Mouse (Mus musculus) heart, embryonic 11.5 days (tissue): Measurements from ENCODE around the gene Sulf2. TPM values are rescaled to one million over a fixed set of nuclear protein-coding genes. Genes with fewer than 3 reads are reported as not detected.

Source experiments
- ATAC-seq: fragments of 200-750 bp; cut with Nextera tagmentation; replicated peaks from 2 replicates; pipeline ENCODE4 v1.8.0; 2017; ENCODE audit warnings: moderate library complexity; ENCODE audit not compliant: insufficient number of reproducible peaks, low FRiP score, low TSS enrichment
- H3K27ac ChIP-seq: fragments of 300-500 bp; sonication (generic); 2 replicates; pipeline ENCODE4 v1.5.1; 2014; ENCODE audit warnings: mild to moderate bottlenecking, low read depth, low read length
- H3K27me3 ChIP-seq: fragments of 300-500 bp; sonication (generic); 2 replicates; pipeline ENCODE4 v1.6.1; 2014; ENCODE audit warnings: mild to moderate bottlenecking, low read length, mixed read lengths; ENCODE audit not compliant: control insufficient read depth, insufficient read depth
- H3K36me3 ChIP-seq: fragments of 300-500 bp; sonication (generic); 2 replicates; pipeline ENCODE4 v1.6.1; 2014; ENCODE audit warnings: mild to moderate bottlenecking, low read length, moderate library complexity, mixed read lengths; ENCODE audit not compliant: control insufficient read depth, insufficient read depth
- H3K4me1 ChIP-seq: fragments of 300-500 bp; sonication (generic); 2 replicates; pipeline ENCODE4 v1.6.1; 2014; ENCODE audit warnings: low read length; ENCODE audit not compliant: control insufficient read depth, insufficient read depth
- H3K4me2 ChIP-seq: fragments of 300-500 bp; sonication (generic); 2 replicates; pipeline ENCODE4 v1.6.1; 2014; ENCODE audit warnings: mild to moderate bottlenecking, moderate library complexity
- H3K4me3 ChIP-seq: fragments of 300-500 bp; sonication (generic); 2 replicates; pipeline ENCODE4 v1.5.1; 2014; ENCODE audit warnings: low read depth, low read length
- H3K9ac ChIP-seq: fragments of 300-500 bp; sonication (generic); 2 replicates; pipeline ENCODE4 v1.6.1; 2014; ENCODE audit warnings: mild to moderate bottlenecking, low read depth, low read length, moderate library complexity
- H3K9me3 ChIP-seq: fragments of 300-500 bp; sonication (generic); replicated peaks from 2 replicates; pipeline ENCODE4 v1.6.1; 2016; ENCODE audit warnings: low read length; ENCODE audit not compliant: control insufficient read depth
- WGBS: fragments of 180-500 bp; shearing (Covaris S2); extraction: QIAGEN DNeasy Blood & Tissue Kit; methylation state at CpG from one replicate; pipeline ENCODE4 v1.1.7; 2014; ENCODE audit not compliant: insufficient replicate concordance; 5-methylcytosine and 5-hydroxymethylcytosine counted together
- polyA plus RNA-seq: library from polyadenylated mRNA; unstranded; fragments of >200 nt; fragmentation: Nextera tagmentation; extraction: Ambion mirVana; gene quantifications from 2 replicates; pipeline ENCODE4 v1.2.1, GENCODE M21; 2014

The Sulf2 gene
- polyA plus RNA-seq = 111 and 114 TPM in 2 replicates

- peak within 1 kb of the TSS; percentile 86 for H3K4me3 ChIP-seq
- H3K4me2 ChIP-seq = peak within 1 kb of the TSS; percentile 70
- WGBS = 0% methylated on average over 23 of the region's 23 CpGs
- peaks cover 38% of the 10 kb centered on the region for H3K4me1 ChIP-seq
- H3K36me3 ChIP-seq = no peaks in the 10 kb centered on the region
- peak within 1 kb of the TSS; percentile 94 for H3K27ac ChIP-seq
- ATAC-seq = 0 out of 2 replicates have a peak, but pooled peaks have one; percentile 39
- H3K9me3 ChIP-seq = peaks cover 2% of the 10 kb centered on the region; the same call in 1 of the 2 replicates
- no peaks in the 10 kb centered on the region for H3K27me3 ChIP-seq
- peak within 1 kb of the TSS; percentile 95 for H3K9ac ChIP-seq
Observed at GRCm38 (mm10) chr2:166155454-166155815, at the start of gene Sulf2. TSS of gene Sulf2 (minus strand) at chr2:166155663.

- H3K36me3 ChIP-seq = no peaks in the 10 kb centered on the region
- H3K27me3 ChIP-seq = peaks cover 2% of the 10 kb centered on the region; the same call in 1 of the 2 replicates
- WGBS = 81% methylated on average over 13 of the region's 13 CpGs
- H3K9ac ChIP-seq = no peak overlapping the region
- no peak overlapping the region for H3K27ac ChIP-seq
- H3K9me3 ChIP-seq = no peaks in the 10 kb centered on the region
- no peak overlapping the region for H3K4me2 ChIP-seq
- no peak for ATAC-seq
- no peak overlapping the region for H3K4me3 ChIP-seq
- H3K4me1 ChIP-seq = peaks cover 27% of the 10 kb centered on the region
Observed at GRCm38 (mm10) chr2:166204174-166204573, 48.7 kb upstream of the Sulf2 start.

DNA sequence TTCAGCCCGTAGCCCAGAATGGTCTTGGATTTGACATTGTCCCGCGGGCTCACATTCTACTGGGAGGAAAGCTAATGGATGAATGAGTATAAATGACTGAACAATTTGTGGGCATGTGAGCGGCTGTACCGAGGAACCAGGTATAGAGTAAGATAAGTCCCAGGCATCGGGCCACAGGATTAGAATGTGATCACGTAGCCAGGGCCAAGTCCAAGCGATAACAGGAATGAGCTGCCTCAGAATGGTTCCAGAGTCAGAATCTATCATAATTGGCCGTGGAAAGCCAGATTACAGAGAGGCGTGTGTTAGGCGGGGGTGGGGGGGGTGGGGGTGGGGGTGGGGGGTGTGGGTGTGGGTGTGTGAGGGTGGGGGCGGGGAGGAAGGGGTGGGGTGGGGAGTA is 48.2 kb upstream of the Sulf2 start:
- Histone ChIP-seq H3K27me3 (peaks cover 2% of the 10 kb centered on the region; the same call in 1 of the 2 replicates), H3K4me1 (peaks cover 25% of the 10 kb centered on the region), H3K9me3 (no peaks in the 10 kb centered on the region), H3K9ac (no peak overlapping the region), H3K4me2 (no peak overlapping the region), H3K4me3 (no peak overlapping the region), H3K36me3 (no peaks in the 10 kb centered on the region), H3K27ac (no peak overlapping the region)
- 56% methylated on average over 12 of the region's 12 CpGs for WGBS
- no peak for ATAC-seq

DNA sequence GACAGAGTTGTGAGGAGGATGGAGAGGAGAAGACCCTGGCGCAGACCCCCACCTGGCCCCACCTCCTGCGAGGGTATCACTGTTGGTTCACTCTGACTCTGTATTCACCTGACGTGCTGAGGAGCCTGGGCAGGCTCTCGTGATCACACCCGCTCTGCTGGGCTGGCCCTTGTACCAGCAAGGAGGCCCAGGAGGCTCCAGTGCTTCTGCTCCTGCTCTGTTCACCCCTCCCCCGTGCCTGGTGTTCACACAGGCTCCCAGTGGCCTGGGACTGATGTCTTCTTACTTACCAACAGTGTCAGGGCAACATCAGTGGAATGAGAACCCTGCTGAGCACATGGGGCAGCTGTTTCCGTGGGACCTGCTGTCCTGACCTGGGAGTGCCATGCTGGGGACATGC is 42.5 kb upstream of the Sulf2 start:
- Histone ChIP-seq H3K9ac (no peak overlapping the region), H3K4me3 (no peak overlapping the region), H3K4me1 (peaks cover 33% of the 10 kb centered on the region), H3K27ac (no peak overlapping the region), H3K9me3 (peaks cover 3% of the 10 kb centered on the region; the same call in 1 of the 2 replicates), H3K27me3 (peaks cover 2% of the 10 kb centered on the region; the same call in 1 of the 2 replicates), H3K4me2 (no peak overlapping the region), H3K36me3 (no peaks in the 10 kb centered on the region)
- WGBS = 44% methylated on average over 7 of the region's 7 CpGs
- no peak for ATAC-seq

GRCm38 (mm10) chr2:166197064-166197463 is 41.6 kb upstream of the Sulf2 start:
- H3K4me1 ChIP-seq = peaks cover 33% of the 10 kb centered on the region
- no peak overlapping the region for H3K4me2 ChIP-seq
- no peak overlapping the region for H3K4me3 ChIP-seq
- no peak for ATAC-seq
- 24% methylated on average over 6 of the region's 6 CpGs for WGBS
- peaks cover 4% of the 10 kb centered on the region; the same call in 1 of the 2 replicates for H3K27me3 ChIP-seq
- H3K27ac ChIP-seq = 0 out of 2 replicates have a peak overlapping the region, but pooled peaks have one; percentile 4
- H3K9ac ChIP-seq = no peak overlapping the region
- peaks cover 3% of the 10 kb centered on the region; the same call in 1 of the 2 replicates for H3K9me3 ChIP-seq
- no peaks in the 10 kb centered on the region for H3K36me3 ChIP-seq

DNA sequence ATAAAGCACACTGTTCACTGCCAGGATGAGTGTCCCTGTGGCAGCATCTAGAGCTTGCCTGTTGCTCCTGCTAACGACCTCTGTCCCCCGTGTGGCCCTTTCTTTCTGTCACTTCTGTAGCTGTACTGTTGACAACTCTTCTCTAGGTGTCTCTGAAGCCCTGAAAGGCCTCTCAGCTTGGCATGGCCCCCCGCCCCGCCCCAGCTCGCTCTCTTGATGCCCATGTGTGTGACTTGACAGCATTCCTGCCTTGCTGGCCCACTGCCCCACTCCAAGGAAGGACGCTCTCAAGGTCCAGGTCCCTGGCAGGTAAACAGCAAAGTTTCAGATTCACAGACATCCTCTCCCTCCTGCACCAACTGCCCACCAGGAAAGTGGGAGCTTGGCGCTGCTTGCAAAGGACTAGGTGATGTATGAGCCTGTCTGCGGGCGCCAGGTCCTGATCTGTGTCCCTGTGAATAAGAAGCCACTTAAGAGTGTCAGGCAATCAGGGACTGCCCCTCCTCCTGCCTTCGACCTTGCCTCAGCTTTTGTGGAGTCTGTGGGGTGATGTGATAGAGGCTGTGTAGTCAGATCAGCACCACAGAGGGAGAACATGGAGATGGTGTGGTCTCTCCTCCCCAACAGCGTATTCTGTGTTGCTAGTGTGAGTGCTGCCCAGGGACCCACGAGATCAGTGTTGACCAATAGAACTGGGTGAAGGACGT is 40.8 kb upstream of the Sulf2 start:
- Histone ChIP-seq H3K27me3 (peaks cover 4% of the 10 kb centered on the region; the same call in 1 of the 2 replicates), H3K9me3 (peaks cover 3% of the 10 kb centered on the region; the same call in 1 of the 2 replicates), H3K4me1 (peaks cover 33% of the 10 kb centered on the region), H3K36me3 (no peaks in the 10 kb centered on the region), H3K4me2 (peak overlapping the region; percentile 32; the same call in 1 of the 2 replicates), H3K4me3 (no peak overlapping the region), H3K27ac (peak overlapping the region; percentile 46; the same call in 1 of the 2 replicates), H3K9ac (no peak overlapping the region)
- ATAC-seq = 0 out of 2 replicates have a peak, but pooled peaks have one; percentile 39
- 40% methylated on average over 13 of the region's 13 CpGs for WGBS

- no peak overlapping the region for H3K27ac ChIP-seq
- H3K9ac ChIP-seq = no peak overlapping the region
- 0 out of 2 replicates have a peak, but pooled peaks cover 2% of the 10 kb centered on the region for H3K27me3 ChIP-seq
- WGBS = 76% methylated on average over 6 of the region's 6 CpGs
- peaks cover 39% of the 10 kb centered on the region for H3K4me1 ChIP-seq
- no peak for ATAC-seq
- H3K36me3 ChIP-seq = no peaks in the 10 kb centered on the region
- H3K4me2 ChIP-seq = no peak overlapping the region
- no peak overlapping the region for H3K4me3 ChIP-seq
- H3K9me3 ChIP-seq = peaks cover 3% of the 10 kb centered on the region; the same call in 1 of the 2 replicates
Observed at GRCm38 (mm10) chr2:166195041-166195440, 39.6 kb upstream of the Sulf2 start.

DNA sequence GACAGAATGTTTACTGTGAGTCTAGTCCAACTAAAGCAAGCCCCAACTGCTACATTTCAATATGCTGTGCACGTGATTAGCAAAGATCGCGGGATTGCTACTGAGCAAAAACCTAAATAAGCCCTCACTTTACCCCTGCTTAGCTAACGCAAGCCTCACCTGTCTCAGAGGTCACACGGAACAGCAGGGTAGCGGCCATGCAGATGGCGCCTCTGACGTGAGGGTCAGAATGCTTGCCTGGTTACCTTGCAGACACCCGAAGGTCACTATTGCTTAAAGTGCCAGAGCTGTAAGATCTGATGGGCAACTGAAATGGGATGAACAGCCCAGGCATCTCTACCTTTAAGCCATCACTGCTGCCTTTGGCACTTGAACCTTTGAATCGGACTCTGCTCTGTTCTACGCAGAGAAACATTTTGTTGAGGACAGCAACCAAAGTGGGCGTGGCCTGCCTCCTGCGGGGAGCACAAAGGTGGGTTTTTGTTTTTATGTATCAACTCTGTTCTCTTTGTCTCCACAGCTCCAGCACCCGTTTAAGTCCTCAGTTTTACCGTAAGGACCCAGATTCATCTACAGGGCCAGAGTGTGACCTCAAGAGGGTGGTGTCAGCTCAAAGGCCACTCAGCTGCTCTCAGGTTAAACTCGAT is 38.8 kb upstream of the Sulf2 start:
- 60% methylated on average over 16 of the region's 16 CpGs for WGBS
- ATAC-seq = no peak
- peaks cover 39% of the 10 kb centered on the region for H3K4me1 ChIP-seq

More for the DNA sequence above, 38.8 kb upstream of the Sulf2 start:
- Histone ChIP-seq H3K27me3 (0 out of 2 replicates have a peak, but pooled peaks cover 2% of the 10 kb centered on the region), H3K9ac (no peak overlapping the region), H3K4me2 (no peak overlapping the region), H3K4me3 (no peak overlapping the region), H3K36me3 (no peaks in the 10 kb centered on the region), H3K9me3 (peaks cover 3% of the 10 kb centered on the region; the same call in 1 of the 2 replicates), H3K27ac (no peak overlapping the region)
